Mouse (Mus musculus) spleen, adult 10 weeks (tissue): ENCODE measurements around the gene Tcn2. TPM values are rescaled to one million over a fixed set of nuclear protein-coding genes. Genes with fewer than 3 reads are reported as not detected.

Experiments
- polyA plus RNA-seq: library from polyadenylated mRNA; stranded (reverse); fragments of 350-450 nt; fragmentation: Illumina TruSeq; extraction: RNeasy Lipid Tissue Mini Kit (QIAGEN cat#74804); gene quantifications from one replicate; pipeline ENCODE4 v1.2.3, GENCODE M21; 2015; ENCODE audit warnings: low replicate concordance; ENCODE audit not compliant: insufficient read depth

The Tcn2 gene
- 39.0 TPM for polyA plus RNA-seq

GRCm38 (mm10) chr11:3931511-3932211 lies at the start of gene Tcn2:
Tcn2 (minus strand) TSS chr11:3932159.

GRCm38 (mm10) chr11:3976678-3977077 lies 44.7 kb upstream of the Tcn2 start, which contains the start of gene 4930556J24Rik:
4930556J24Rik (minus strand) TSS chr11:3976778.

GRCm38 (mm10) chr11:3963610-3964415 lies 31.9 kb upstream of the Tcn2 start, which contains the start of gene Pes1:
Pes1 (plus strand) TSS chr11:3963975.

GRCm38 (mm10) chr11:3914109-3914840 lies 17.7 kb downstream of the Tcn2 start, which contains the start of gene Slc35e4:
Slc35e4 (minus strand) TSS chr11:3914664.

GRCm38 (mm10) chr11:3894406-3895281 lies 37.3 kb downstream of the Tcn2 start, which contains the start of the genes 4921536K21Rik and Dusp18:
4921536K21Rik (minus strand) TSS chr11:3895098.
Dusp18 (plus strand) TSS chr11:3895240.

Other genes with a start within 250 kb of the Tcn2 start
- not detected for gene Osbp2, start 68.3 kb downstream of the Tcn2 start, polyA plus RNA-seq
- gene 4921536K21Rik, start 37.1 kb downstream of the Tcn2 start, polyA plus RNA-seq, result not detected
- gene Dusp18, start 36.9 kb downstream of the Tcn2 start, polyA plus RNA-seq, result 0.59 TPM
- gene Slc35e4, start 17.5 kb downstream of the Tcn2 start, polyA plus RNA-seq, result 0.43 TPM
- 99.8 TPM for gene Pes1, start 31.8 kb upstream of the Tcn2 start, polyA plus RNA-seq
- gene 4930556J24Rik, start 44.6 kb upstream of the Tcn2 start, polyA plus RNA-seq, result not detected
- gene Gal3st1, start 51.5 kb upstream of the Tcn2 start, polyA plus RNA-seq, result not detected
- gene Sec14l4, start 99.3 kb upstream of the Tcn2 start, polyA plus RNA-seq, result not detected
- gene Sec14l3, start 132.7 kb upstream of the Tcn2 start, polyA plus RNA-seq, result not detected
- 2.1 TPM for gene Mtfp1, start 163.3 kb upstream of the Tcn2 start, polyA plus RNA-seq
- gene Sec14l2, start 191.3 kb upstream of the Tcn2 start, polyA plus RNA-seq, result 1.8 TPM
- gene Rnf215, start 203.0 kb upstream of the Tcn2 start, polyA plus RNA-seq, result 23.6 TPM
- gene Ccdc157, start 228.1 kb upstream of the Tcn2 start, polyA plus RNA-seq, result 5.8 TPM
- gene Sf3a1, start 228.2 kb upstream of the Tcn2 start, polyA plus RNA-seq, result 41.7 TPM